Mouse (Mus musculus): ENCODE data around the gene Dad1. TPM values are rescaled to one million over a fixed set of nuclear protein-coding genes. Genes with fewer than 3 reads are reported as not detected.
"Not testable (repeated sequence)": the region's sequence is repeated elsewhere in the genome, so short reads cannot be mapped to it uniquely, and the experiment has no call there.

Dad1 gene
- polyA plus RNA-seq, 1 experiment from 2014 or later, result 249 TPM

DNA sequence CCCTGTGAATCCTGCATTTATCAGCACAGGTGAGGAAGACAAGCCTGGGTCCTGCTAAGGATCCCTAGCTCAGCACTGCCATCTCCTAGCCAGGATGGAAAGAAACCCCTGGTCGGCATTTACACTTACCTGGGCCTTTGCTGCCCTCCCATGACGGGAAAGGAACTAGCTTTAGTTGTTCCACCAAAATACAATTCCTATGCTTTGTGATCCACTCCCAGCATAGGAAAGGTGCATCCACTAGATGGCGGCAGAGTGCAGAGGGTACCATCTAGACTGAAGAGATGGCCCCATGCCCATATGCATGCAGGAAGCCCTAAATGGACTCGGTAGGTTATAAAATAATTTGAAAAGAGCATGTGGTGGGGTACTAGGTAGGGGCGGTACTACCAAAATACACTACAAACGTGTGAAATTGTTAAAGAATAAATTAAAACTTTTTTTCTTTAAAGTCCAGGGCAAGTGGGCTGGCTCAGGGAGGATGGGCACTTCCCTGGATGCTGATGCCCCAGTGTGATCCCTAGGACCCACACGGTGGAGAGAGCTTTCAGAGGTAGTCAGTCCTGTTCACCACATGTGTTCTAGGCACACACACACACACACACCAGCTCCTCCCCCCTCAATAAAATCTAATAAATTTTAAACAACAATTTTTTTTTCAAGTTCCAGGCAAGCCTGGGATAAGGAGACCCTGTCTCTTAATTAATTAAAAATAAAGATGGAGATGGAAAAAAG, 14.7 kb downstream of the Dad1 start:
- H3K27ac ChIP-seq, result no peak overlapping the region
- peak; percentile 74 for DNase-seq (ENCODE audit: extremely low spot score, low spot score)
- peaks cover 5% of the 10 kb centered on the region; the same call in 1 of the 2 replicates for H3K9me3 ChIP-seq
- peaks cover 75% of the 10 kb centered on the region for H3K36me3 ChIP-seq (replicated peaks)
- peaks cover 19% of the 10 kb centered on the region for H3K4me1 ChIP-seq
- WGBS, result 26% methylated on average over 7 of the region's 7 CpGs
- no peaks in the 10 kb centered on the region for H3K27me3 ChIP-seq (ENCODE audit: poor library complexity, severe bottlenecking)
- no peak overlapping the region for H3K4me3 ChIP-seq

DNA sequence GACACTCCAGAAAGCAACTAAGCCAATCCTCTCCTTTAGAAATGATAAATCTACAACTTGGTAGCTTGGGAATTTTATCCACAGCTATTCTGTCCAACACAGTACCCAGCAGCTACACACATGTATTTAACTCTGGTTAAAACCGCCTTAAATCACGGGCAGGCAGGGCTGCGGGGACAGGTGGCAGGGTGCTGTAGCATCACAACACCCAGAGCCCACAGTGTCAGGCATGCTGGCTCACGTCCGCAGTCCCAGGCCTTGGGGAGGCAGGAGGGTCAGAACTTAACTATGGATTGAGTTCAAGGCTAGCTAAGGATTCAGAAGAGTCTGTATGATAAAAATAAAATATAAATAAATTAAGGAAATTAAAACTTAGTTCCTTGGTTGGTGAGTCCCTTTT, 17.0 kb downstream of the Dad1 start:
- no peak overlapping the region for H3K4me3 ChIP-seq
- H3K4me1 ChIP-seq, result peaks cover 34% of the 10 kb centered on the region
- H3K36me3 ChIP-seq (replicated peaks), result peaks cover 56% of the 10 kb centered on the region
- H3K27me3 ChIP-seq (ENCODE audit: poor library complexity, severe bottlenecking), result no peaks in the 10 kb centered on the region
- WGBS, result 92% methylated on average over 5 of the region's 5 CpGs
- no peak overlapping the region for H3K27ac ChIP-seq
- DNase-seq (ENCODE audit: extremely low spot score, low spot score), result no peak
- H3K9me3 ChIP-seq, result peaks cover 5% of the 10 kb centered on the region; the same call in 1 of the 2 replicates

DNA sequence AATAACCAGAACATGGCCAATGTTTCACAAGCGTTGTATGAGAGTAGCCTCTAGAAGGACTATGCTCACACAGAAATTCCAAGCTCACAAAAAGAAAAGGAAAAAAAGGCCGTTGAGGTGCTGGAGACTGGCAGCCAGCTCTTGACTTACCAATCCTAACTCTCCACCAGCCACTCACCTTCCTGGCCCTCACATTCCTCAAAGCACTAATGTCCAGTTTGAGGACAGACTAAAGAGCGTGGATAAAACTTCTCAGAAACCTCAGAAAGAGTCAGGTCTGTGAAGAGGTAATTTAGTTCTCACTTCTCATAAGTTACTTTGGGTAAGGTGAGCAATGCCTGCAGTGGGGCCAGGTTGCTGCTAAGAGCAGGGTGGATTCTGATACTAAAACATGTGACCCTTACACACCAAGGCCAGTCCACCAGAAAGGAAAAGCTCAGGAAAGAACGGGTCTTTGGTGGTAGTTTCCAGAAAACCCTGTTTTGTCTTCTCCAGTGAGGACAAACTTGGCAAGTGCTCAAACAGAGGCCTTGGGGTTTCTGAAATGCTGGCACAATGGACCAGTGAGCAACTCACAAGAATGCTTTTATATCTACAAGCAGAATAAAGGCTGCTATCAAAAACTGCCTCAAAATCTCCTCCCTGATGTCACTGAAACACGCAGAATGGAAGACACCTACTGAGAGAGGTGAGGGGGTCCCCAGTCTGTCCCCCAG, 17.9 kb downstream of the Dad1 start:
- WGBS, result 87% methylated on average over 5 of the region's 5 CpGs
- no peak overlapping the region for H3K27ac ChIP-seq

DNA sequence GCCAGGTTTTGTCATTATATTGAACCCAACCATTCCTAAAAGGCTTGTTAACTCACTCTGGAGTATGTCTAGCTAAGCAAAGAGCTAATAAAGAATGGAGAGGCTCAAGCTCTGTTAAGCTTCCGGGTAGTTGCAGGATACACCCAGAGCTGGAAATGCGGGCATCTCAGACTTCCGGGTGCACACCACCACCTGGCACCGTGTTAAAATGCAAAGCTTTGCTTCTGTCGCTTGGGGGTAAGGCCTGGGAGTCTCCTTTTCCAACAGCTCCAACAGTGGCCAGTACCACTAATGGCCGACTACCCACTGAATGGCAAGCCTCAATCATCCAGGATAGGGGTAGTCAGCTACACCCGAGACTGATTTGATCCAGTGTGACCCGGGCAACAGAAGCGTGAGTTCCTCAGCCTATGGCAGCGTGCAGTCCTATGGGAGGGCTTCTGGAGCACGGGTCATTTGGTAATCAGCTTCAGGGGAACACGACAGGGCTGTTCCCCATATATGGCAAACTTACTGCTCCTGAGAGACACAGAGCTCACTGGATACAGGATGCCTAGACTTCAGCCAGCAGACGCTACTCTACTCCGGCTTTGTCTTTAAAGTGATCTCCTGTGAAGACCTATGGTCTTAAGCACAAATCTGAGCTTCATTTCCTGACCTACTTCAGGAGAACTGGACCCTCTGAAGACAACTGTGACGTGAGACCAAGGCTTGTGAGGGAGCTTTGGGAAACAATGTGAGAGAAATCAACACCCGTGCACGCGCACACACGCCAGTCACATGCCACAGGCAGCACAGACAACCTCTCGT, 19.5 kb downstream of the Dad1 start:
- WGBS, result 85% methylated on average over 20 of the region's 20 CpGs
- Histone ChIP-seq H3K27me3 (ENCODE audit: poor library complexity, severe bottlenecking) (peaks cover 1% of the 10 kb centered on the region), H3K9me3 (no peaks in the 10 kb centered on the region), H3K4me3 (no peak overlapping the region), H3K4me1 (peaks cover 37% of the 10 kb centered on the region), H3K27ac (peak overlapping the region; percentile 27; the same call in 1 of the 2 replicates), H3K36me3 (replicated peaks) (peaks cover 35% of the 10 kb centered on the region)
- DNase-seq (ENCODE audit: extremely low spot score, low spot score), result no peak

More for the DNA sequence above, 17.9 kb downstream of the Dad1 start:
- DNase-seq (ENCODE audit: extremely low spot score, low spot score), result no peak
- no peaks in the 10 kb centered on the region; the same call in 1 of the 2 replicates for H3K27me3 ChIP-seq (ENCODE audit: poor library complexity, severe bottlenecking)
- peaks cover 34% of the 10 kb centered on the region for H3K4me1 ChIP-seq
- no peaks in the 10 kb centered on the region for H3K9me3 ChIP-seq
- no peak overlapping the region for H3K4me3 ChIP-seq
- H3K36me3 ChIP-seq (replicated peaks), result peaks cover 47% of the 10 kb centered on the region

DNA sequence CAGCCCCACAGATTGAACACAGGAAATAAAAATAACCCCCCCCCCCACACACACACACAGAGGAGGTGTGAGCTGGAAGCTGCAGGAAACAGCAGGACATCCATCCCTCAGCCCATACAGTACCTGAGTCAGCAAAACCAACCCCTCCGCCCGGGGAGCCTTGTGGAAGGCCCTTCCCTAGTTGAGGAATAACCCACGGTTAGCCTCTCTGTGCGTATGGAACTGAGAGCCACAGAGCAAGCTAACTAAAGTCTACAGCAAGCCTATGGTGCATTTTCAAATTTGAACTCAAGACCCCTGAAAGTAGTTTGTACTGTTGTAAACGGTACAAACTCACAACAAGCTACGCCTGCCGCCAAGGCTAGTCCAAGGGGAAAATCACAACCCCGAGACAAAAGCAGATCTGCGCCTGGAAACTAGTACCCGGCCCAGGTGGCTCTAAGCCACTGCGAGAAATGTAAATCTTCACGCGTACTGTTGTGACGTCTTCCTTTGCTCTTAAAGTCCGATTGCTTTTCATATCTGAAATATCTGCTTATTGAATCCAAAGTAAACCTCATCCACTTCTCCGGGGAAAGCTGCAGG, 20.3 kb downstream of the Dad1 start:
- no peak overlapping the region for H3K4me3 ChIP-seq
- peaks cover 45% of the 10 kb centered on the region for H3K4me1 ChIP-seq
- no peaks in the 10 kb centered on the region for H3K9me3 ChIP-seq
- DNase-seq (ENCODE audit: extremely low spot score, low spot score), result no peak
- 82% methylated on average over 16 of the region's 16 CpGs for WGBS
- peaks cover 28% of the 10 kb centered on the region for H3K36me3 ChIP-seq (replicated peaks)
- H3K27ac ChIP-seq, result peak overlapping the region; percentile 27; the same call in 1 of the 2 replicates
- peaks cover 7% of the 10 kb centered on the region for H3K27me3 ChIP-seq (ENCODE audit: poor library complexity, severe bottlenecking)

DNA sequence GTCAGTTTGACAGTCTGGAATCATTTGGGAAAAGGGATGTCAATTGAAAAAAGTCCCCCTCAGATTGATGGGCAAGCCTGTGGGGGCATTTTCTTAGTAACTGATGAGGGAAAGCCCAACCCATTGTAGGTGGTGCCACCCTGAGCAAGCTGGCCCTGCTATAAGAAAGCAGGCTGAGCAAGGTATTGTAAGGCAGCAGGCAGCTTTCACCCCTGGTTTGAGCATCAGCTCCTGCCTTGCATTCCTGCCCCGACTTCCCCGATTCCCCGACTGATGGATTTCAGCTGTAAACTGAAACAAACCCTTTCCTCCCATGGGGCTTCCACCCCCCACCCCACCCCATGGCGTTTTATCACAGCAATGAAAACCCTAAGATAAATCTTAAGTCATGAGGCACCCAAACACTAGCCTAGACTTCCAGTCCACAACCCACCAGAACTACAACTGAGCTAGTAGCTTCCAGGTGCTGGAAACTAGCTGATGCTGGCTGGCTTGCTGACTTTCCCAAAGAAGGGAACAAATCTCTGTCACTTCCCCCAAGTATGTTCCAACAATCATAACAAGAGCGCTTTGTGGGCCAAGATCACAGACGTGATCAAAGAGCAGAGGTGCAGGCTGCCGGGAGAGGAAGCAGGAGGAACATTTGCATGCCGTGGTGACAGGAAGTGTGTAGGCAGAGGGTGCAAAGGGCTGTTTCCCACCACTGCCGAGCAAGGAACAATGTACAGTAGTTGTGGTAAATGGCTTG, 20.9 kb downstream of the Dad1 start:
- Histone ChIP-seq H3K4me1 (peaks cover 52% of the 10 kb centered on the region), H3K4me3 (no peak overlapping the region), H3K27me3 (ENCODE audit: poor library complexity, severe bottlenecking) (peaks cover 7% of the 10 kb centered on the region), H3K9me3 (no peaks in the 10 kb centered on the region), H3K36me3 (replicated peaks) (peaks cover 21% of the 10 kb centered on the region), H3K27ac (peak overlapping the region; percentile 27; the same call in 1 of the 2 replicates)
- DNase-seq (ENCODE audit: extremely low spot score, low spot score), result no peak
- WGBS, result 65% methylated on average over 9 of the region's 9 CpGs

DNA sequence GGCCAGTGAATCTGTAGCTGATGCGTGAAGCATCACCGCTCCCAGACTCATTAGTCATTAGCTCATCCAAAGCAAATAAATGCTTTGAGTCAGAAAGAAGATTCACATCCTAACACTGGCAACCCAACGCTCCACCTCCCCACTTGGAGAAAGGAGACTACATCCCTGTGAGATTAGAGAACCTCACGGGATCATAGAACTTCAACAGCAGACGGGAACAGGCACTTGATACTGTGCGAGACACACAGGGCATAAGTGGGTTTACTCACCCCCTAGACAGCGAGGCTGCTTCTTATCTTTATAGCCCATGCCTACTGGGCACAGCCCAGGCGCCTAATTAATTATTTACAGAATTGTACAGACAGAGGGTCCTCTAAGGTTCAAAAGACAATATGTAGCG, 21.8 kb downstream of the Dad1 start:
- no peak overlapping the region for H3K4me3 ChIP-seq
- H3K27ac ChIP-seq, result no peak overlapping the region
- 90% methylated on average over 9 of the region's 9 CpGs for WGBS

DNA sequence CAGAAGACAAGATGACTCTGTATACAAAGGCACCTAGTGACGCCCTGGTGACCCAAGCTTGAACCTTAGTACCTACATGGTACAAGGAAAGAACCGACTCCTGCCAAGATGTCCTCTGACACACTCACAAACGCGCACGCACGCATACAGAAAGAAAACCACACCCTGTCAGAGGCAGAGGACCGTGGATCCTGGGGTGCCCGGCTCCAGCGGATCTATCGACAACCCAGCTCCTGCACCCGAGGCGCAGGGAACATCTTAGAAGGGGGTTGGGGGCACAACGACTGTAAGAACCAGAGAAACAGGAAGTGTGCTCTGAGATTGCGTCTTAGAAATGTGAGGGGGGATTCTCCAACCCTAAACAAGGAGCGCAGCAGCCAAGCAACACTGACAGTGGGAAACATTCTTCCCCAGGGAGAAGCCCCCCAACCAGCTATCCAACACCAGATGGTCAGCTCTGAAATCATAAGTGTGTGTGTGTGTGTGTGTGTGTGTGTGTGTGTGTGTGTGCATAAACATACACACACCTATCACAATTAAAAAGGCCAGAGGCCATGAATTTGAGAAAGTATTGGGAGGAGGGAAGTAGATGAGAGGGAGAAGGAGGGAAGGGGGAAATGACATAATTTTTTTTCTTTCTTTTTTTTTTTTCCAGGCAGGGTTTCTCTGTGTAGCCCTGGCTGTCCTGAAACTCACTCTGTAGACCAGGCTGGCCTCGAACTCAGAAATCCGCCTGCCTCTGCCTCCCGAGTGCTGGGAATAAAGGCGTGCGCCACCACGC, 22.5 kb downstream of the Dad1 start:
- H3K27me3 ChIP-seq (ENCODE audit: poor library complexity, severe bottlenecking), result peaks cover 20% of the 10 kb centered on the region
- peaks cover 19% of the 10 kb centered on the region for H3K36me3 ChIP-seq (replicated peaks)

More for the DNA sequence above, 21.8 kb downstream of the Dad1 start:
- no peaks in the 10 kb centered on the region for H3K9me3 ChIP-seq
- no peak for DNase-seq (ENCODE audit: extremely low spot score, low spot score)
- H3K27me3 ChIP-seq (ENCODE audit: poor library complexity, severe bottlenecking), result peaks cover 12% of the 10 kb centered on the region
- peaks cover 19% of the 10 kb centered on the region for H3K36me3 ChIP-seq (replicated peaks)
- peaks cover 59% of the 10 kb centered on the region for H3K4me1 ChIP-seq

DNA sequence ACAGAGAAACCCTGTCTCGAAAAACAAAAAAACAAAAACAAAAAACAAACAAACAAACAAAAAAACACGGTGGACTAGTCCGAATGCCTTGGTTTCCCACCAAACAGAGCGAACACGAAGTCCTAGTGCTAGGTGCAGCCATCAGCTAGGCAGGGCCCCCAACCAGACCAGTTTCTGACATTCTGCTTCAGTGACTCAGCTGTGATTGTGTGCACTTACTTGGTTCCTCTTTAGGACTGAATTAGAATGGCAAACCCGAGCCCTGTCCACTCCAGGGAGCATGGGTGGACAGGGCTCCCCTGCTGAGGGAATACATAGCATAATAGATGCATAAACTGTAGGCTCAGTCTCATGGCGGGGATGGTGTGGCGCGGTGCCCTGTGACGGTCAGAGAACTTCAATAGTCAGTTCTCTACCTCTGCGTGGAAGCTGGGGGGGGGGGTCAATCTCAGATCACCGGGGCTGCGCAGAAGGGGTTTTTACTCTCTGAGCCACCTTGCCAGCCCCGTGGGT, 23.2 kb downstream of the Dad1 start:
- Histone ChIP-seq H3K27me3 (ENCODE audit: poor library complexity, severe bottlenecking) (peaks cover 25% of the 10 kb centered on the region), H3K27ac (no peak overlapping the region), H3K4me1 (peaks cover 59% of the 10 kb centered on the region), H3K9me3 (no peaks in the 10 kb centered on the region), H3K4me3 (no peak overlapping the region), H3K36me3 (replicated peaks) (peaks cover 17% of the 10 kb centered on the region)
- DNase-seq (ENCODE audit: extremely low spot score, low spot score), result no peak
- 89% methylated on average over 12 of the region's 14 CpGs for WGBS

More for the DNA sequence above, 22.5 kb downstream of the Dad1 start:
- H3K4me1 ChIP-seq, result peaks cover 59% of the 10 kb centered on the region
- H3K9me3 ChIP-seq, result no peaks in the 10 kb centered on the region
- peak overlapping the region; percentile 21; the same call in 1 of the 2 replicates for H3K27ac ChIP-seq
- no peak overlapping the region for H3K4me3 ChIP-seq
- 88% methylated on average over 21 of the region's 21 CpGs for WGBS
- DNase-seq (ENCODE audit: extremely low spot score, low spot score), result no peak

DNA sequence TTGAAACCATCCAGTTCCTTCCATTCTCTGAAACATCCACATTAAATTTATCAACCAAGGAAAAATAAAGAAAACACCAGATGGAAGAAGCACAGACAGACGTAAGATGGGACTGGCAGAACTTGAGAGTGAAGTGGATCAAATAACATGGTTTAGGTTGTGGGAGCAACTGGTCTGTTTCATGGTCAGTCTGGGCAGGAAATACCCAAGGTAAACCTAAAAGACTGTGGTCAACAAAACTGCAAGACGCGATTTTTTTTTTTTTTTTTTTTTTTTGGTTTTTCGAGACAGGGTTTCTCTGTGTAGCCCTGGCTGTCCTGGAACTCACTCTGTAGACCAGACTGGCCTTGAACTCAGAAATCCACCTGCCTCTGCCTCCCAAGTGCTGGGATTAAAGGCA, 24.1 kb downstream of the Dad1 start:
- H3K27ac ChIP-seq; H3K9me3 ChIP-seq; DNase-seq (ENCODE audit: extremely low spot score, low spot score); H3K4me3 ChIP-seq; H3K36me3 ChIP-seq (replicated peaks): not testable (repeated sequence)
- WGBS, result 73% methylated on average over 3 of the region's 4 CpGs
- Histone ChIP-seq H3K4me1 (peaks cover 56% of the 10 kb centered on the region), H3K27me3 (ENCODE audit: poor library complexity, severe bottlenecking) (peaks cover 25% of the 10 kb centered on the region)

Measured in forebrain, embryonic 10.5 days (tissue).